Mouse (Mus musculus): ENCODE measurements around the gene Timm17a.

DNA sequence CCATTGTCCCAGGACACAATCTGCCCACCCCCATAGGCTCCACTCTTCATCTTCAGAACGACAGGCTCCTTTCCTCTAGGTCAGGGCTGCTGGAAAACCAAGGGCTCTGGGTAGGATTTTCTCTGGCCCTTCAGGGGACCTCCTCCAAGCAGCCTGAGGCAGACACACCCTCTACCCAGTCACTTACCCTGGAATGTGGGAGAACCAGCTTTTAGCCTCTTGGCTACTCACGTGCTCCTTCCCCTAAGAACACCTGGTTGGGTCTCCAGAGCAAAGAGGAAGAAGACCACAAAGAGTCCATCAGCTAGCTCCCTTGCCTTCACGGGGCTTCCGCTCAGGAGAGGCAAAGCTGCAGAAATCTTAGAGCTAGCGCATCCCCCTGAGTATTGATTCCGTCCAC lies 52.6 kb downstream of the Timm17a start:
- TF ChIP-seq CTCF (conservative IDR thresholded peaks at IDR 0.05; ENCODE audit: low read length) (no peak), POU5F1 (IDR thresholded peaks at IDR 0.05; ENCODE audit: borderline replicate concordance, low read length) (no peak)

All from E14TG2a.4 (cell line).